Mouse (Mus musculus) G1E (cell line): Measurements from ENCODE around the gene Ftsj1. TPM values are rescaled to one million over a fixed set of nuclear protein-coding genes. Genes with fewer than 3 reads are reported as not detected.

ENCODE experiments used
- ATAC-seq: 2 replicates; pipeline ENCODE4 v1.8.0; 2016; ENCODE audit warnings: mild to moderate bottlenecking; ENCODE audit not compliant: insufficient number of reproducible peaks, poor library complexity, low FRiP score, severe bottlenecking; ENCODE audit errors: extremely low read depth
- DNase-seq: peaks from one replicate; pipeline ENCODE4 v3.0.0; 2012; ENCODE audit warnings: low spot score
- H3K27me3 ChIP-seq: 2 replicates; pipeline ENCODE4 v1.6.1; 2012; ENCODE audit warnings: mild to moderate bottlenecking, low read length, inconsistent platforms; ENCODE audit not compliant: insufficient read depth
- H3K36me3 ChIP-seq: replicated peaks from 2 replicates; pipeline ENCODE3; 2012; ENCODE audit warnings: mild to moderate bottlenecking, inconsistent platforms
- H3K4me1 ChIP-seq: 2 replicates; pipeline ENCODE4 v1.6.1; 2012; ENCODE audit warnings: low read depth, low read length, inconsistent platforms, mixed read lengths; ENCODE audit not compliant: insufficient read depth
- H3K4me3 ChIP-seq: 2 replicates; pipeline ENCODE4 v1.5.1; 2012; ENCODE audit warnings: low read depth, mild to moderate bottlenecking, inconsistent platforms, low read length, moderate library complexity, mixed read lengths
- H3K9me3 ChIP-seq: replicated peaks from 2 replicates; pipeline ENCODE4 v1.6.1; 2012; ENCODE audit warnings: inconsistent platforms
- CTCF ChIP-seq: IDR thresholded peaks from 2 replicates; pipeline ENCODE4 v1.5.1; 2012; ENCODE audit warnings: low read depth, low read length, inconsistent platforms, mixed read lengths
- GATA1 ChIP-seq: IDR thresholded peaks from 2 replicates; pipeline ENCODE4 v1.6.1; 2012; ENCODE audit warnings: borderline replicate concordance, low read length, inconsistent platforms, mixed read lengths
- GATA2 ChIP-seq: IDR thresholded peaks from 2 replicates; pipeline ENCODE4 v1.6.1; 2012; ENCODE audit warnings: low read depth, low read length, inconsistent platforms, borderline replicate concordance
- POLR2AphosphoS5 ChIP-seq: IDR thresholded peaks from 2 replicates; pipeline ENCODE4 v1.6.1; 2012; ENCODE audit warnings: low read depth, low read length, inconsistent platforms; ENCODE audit not compliant: insufficient replicate concordance
- TAL1 ChIP-seq: conservative IDR thresholded peaks from 2 replicates; pipeline ENCODE4 v1.6.1; 2012; ENCODE audit warnings: low read depth, low read length, inconsistent platforms, mixed read lengths
- polyA plus RNA-seq: library from polyadenylated mRNA; stranded (reverse); fragments of >175 nt; gene quantifications from 2 replicates; pipeline ENCODE4 v1.2.3, GENCODE M21; 2012
- total RNA-seq, 2 experiments: library from RNA; stranded (forward) in 1 of 2; stranded (reverse) in 1 of 2; fragments of 200-1000 nt in 1 of 2; fragments of >200 nt in 1 of 2; fragmentation: Nextera tagmentation in 1 of 2; gene quantifications; 2 replicates each; pipeline ENCODE4 v1.2.3; 2014 to 2017

Ftsj1 gene
- total and polyA plus RNA-seq, 3 experiments = 10.3 to 44.0 (median 16.1) TPM

DNA sequence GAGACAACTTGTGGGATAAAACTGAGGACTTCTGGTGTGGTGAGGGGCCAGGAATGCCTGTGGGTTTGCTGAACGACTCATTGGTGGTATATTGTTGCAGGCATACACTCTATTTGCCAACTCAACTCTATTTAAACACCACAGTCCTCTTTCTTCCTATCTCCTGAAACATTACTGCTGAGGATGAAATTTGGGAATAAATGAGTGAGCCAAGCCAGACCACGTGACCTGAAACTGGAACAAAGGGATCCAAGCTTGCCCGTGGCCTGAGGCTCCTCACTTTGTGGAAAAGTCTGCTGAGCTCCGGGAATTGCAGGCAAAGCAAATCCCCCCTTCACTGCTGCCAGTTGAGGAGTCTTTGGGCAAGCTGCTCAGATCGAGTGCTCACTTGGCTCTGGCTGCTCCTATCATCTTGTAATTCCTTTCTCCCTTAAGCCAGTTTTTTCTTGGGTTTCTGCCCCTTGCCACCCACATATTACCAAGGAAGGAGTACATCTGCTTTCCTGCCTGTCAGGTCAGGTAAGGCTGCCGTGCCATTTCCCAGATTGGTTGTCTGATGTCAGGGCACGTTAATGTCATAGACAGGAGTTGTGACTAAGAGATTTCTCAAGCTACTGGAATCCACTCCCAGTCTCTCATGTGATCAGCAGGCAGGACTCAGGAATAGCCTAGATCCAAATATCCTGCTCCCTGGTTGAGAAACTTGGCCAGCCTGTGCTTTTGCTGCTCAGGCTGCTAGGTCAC lies 29.4 kb downstream of the Ftsj1 start:
- Histone ChIP-seq H3K36me3 (no peaks in the 10 kb centered on the region), H3K4me3 (no peak overlapping the region), H3K9me3 (no peaks in the 10 kb centered on the region), H3K4me1 (peaks cover 55% of the 10 kb centered on the region), H3K27me3 (peaks cover 11% of the 10 kb centered on the region)
- DNase-seq = no peak
- no peak for ATAC-seq
- TF ChIP-seq GATA1 (no peak), POLR2AphosphoS5 (no peak), TAL1 (no peak), CTCF (no peak), GATA2 (no peak)

DNA sequence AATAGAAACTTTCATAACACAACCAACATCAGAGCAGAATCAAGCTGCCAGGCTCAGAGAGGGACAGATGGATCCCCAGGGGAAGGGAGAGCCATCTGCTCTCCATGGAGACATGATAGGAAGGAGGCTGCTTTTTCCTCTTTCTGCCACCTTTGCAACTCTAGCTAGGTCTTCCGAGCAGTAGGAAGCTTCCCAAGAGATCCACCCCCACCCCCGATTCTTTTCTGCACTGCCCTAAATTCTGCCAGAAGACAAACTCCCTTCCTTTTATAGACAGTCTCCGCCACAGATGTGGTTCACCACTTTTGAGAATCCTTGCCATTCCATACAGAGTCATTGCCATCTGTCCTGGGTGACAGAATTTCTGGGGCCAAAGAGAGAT lies 29.9 kb downstream of the Ftsj1 start:
- Histone ChIP-seq H3K36me3 (no peaks in the 10 kb centered on the region), H3K4me3 (no peak overlapping the region), H3K9me3 (no peaks in the 10 kb centered on the region), H3K27me3 (peaks cover 17% of the 10 kb centered on the region), H3K4me1 (peaks cover 56% of the 10 kb centered on the region)
- ATAC-seq (no peak), DNase-seq (no peak)
- TF ChIP-seq GATA2 = no peak
- TF ChIP-seq CTCF = no peak
- no peak for TF ChIP-seq POLR2AphosphoS5
- TF ChIP-seq TAL1 = no peak
- no peak for TF ChIP-seq GATA1

DNA sequence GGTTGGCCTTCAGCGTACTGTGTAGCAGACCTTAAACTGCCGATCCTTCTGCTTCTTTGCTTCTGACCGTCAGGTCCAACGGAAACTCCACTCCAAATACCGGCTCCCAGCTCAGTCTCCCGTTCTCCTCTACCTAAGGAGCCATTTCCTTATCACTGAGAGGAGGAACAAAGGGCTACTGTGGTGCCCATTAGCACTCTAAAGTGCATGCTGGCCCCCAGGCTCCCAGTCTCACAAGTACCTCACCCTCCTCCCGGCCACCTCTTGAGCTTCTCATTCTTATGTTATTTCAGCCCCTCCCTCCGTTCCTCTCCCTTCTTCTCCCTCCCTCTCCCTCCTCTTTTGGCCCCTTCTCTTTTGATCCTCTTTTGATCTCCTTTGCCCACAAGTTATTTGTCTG lies 32.6 kb downstream of the Ftsj1 start:
- no peak for DNase-seq

GRCm38 (mm10) chrX:8218114-8218513 lies 34.1 kb downstream of the Ftsj1 start:
- H3K4me1 ChIP-seq = peaks cover 40% of the 10 kb centered on the region
- H3K27me3 ChIP-seq = peaks cover 17% of the 10 kb centered on the region
- DNase-seq (no peak), ATAC-seq (no peak)
- no peaks in the 10 kb centered on the region for H3K36me3 ChIP-seq
- no peak for TF ChIP-seq CTCF
- no peak for TF ChIP-seq GATA1
- TF ChIP-seq GATA2 = no peak
- TF ChIP-seq TAL1 = no peak
- TF ChIP-seq POLR2AphosphoS5 = no peak
- no peaks in the 10 kb centered on the region for H3K9me3 ChIP-seq
- no peak overlapping the region for H3K4me3 ChIP-seq

More for the DNA sequence above, 32.6 kb downstream of the Ftsj1 start:
- peaks cover 17% of the 10 kb centered on the region for H3K27me3 ChIP-seq
- no peaks in the 10 kb centered on the region for H3K36me3 ChIP-seq
- ATAC-seq = no peak
- H3K4me1 ChIP-seq = peaks cover 50% of the 10 kb centered on the region
- no peak overlapping the region for H3K4me3 ChIP-seq
- TF ChIP-seq GATA2 (no peak), TAL1 (no peak), GATA1 (no peak), POLR2AphosphoS5 (no peak), CTCF (no peak)
- no peaks in the 10 kb centered on the region for H3K9me3 ChIP-seq

- Histone ChIP-seq H3K9me3 (no peaks in the 10 kb centered on the region), H3K4me1 (peaks cover 32% of the 10 kb centered on the region), H3K4me3 (no peak overlapping the region), H3K27me3 (peaks cover 14% of the 10 kb centered on the region; the same call in 1 of the 2 replicates), H3K36me3 (no peaks in the 10 kb centered on the region)
- DNase-seq = no peak
- ATAC-seq = no peak
- TF ChIP-seq GATA2 = no peak
- no peak for TF ChIP-seq CTCF
- no peak for TF ChIP-seq POLR2AphosphoS5
- TF ChIP-seq TAL1 = no peak
- no peak for TF ChIP-seq GATA1
These were observed 34.8 kb downstream of the Ftsj1 start for GRCm38 (mm10) chrX:8217383-8217782.

DNA sequence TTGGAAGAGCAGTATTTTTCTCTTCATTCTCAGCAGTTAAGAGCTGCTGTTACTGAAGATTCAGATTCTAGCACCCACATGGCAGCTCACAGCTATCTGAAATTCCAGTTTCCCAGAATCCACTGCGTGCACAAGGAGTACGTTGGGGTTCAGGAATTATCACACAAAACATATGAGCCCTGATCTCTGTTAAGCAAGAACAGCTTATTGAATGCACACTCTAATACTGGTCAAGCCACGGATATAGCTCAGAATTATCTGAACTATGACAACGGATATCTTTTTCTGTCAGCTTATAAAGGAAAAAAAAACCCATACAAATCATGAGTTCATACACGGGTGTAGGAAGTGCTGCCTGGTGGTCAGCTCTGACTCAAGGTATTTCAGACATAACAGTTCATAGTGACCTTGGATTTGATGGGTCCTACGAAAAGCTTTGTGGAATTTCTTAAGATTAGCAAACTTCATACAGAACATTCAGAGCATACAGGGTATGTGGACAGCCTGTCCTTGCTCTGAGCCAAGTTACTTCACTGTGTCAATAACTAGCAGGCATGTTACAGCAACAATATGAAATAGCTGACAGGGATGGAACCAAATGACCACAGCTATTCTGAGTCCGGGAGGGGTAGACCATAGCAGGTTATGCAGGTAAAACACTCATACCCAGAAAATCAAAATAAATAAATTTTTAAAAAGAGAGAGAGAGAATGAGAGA lies 40.6 kb downstream of the Ftsj1 start:
- TF ChIP-seq GATA2 = no peak
- TF ChIP-seq POLR2AphosphoS5 = no peak
- no peak for TF ChIP-seq GATA1
- TF ChIP-seq CTCF = no peak
- no peak for TF ChIP-seq TAL1
- H3K4me1 ChIP-seq = peaks cover 16% of the 10 kb centered on the region
- no peaks in the 10 kb centered on the region for H3K27me3 ChIP-seq
- ATAC-seq = no peak
- no peaks in the 10 kb centered on the region for H3K36me3 ChIP-seq
- H3K4me3 ChIP-seq = no peak overlapping the region
- no peak for DNase-seq
- H3K9me3 ChIP-seq = no peaks in the 10 kb centered on the region
